Mouse (Mus musculus) c-Kit-positive CD71-positive TER-119-negative erythroid progenitor cells, embryonic 14.5 days (primary cell): ENCODE measurements around the gene Tmem42.

Experiments
- DNase-seq: peaks from one replicate; pipeline ENCODE4 v3.0.0-alpha.2; 2013; ENCODE audit warnings: low read depth

Gene Tmem42

GRCm38 (mm10) chr9:123020995-123021631 lies at the start of gene Tmem42:
Tmem42 (plus strand) TSS chr9:123021326.
- DNase-seq = peak; percentile 56

DNA sequence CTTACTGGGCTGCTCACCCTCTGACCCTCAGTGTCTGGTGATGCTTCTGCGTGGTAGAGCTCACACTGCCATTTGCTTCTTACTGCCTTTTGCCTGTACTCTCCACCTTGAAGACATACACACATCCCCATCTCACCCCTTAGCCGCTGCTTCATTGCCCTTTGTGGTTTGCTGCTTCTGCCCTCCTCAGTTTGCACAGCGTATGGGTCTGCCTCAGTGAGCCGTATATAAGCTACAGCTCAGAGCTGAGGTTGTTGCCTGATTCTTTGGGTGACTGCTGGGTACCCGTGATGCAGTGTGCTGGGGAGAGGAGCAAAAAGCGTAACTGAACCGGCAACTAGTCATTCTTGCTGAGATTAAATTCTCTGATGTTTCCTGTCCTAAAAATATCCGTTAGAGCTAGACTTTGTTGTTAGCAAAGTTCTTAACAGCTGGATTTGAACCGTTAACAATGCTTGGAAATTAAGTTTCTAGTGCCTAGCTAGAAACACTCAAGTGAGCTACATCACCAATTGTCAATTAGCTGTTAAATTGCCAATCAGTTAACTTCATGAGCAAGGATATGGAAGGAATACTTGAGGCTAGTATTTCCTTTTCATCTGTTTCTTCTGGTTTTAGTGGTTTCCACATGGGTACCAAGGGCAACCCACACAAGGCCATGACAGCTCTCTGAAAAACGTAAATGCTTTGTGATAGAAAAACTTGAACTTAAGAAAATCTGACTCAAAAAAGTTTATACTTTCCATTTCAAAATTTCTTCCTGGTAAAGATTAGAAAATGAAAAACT lies 22.5 kb upstream of the Tmem42 start:
- no peak for DNase-seq

DNA sequence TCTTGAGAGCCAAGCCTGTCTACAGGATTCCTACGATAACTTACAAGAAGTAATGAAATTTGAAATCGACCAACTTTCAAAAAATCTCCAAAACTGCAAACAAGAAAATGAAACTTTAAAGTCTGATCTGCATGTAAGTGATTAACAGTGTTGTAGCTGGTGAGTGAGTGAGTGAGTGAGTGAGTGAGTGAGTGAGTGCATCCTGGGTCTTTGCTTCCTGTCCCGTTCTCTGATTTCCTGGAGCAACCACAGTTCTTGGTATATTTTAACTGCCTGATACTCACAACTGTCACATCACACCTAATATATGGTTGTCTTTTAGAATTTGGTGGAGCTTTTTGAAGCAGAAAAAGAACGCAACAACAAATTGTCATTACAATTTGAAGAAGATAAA lies 21.9 kb upstream of the Tmem42 start:
- DNase-seq = no peak

DNA sequence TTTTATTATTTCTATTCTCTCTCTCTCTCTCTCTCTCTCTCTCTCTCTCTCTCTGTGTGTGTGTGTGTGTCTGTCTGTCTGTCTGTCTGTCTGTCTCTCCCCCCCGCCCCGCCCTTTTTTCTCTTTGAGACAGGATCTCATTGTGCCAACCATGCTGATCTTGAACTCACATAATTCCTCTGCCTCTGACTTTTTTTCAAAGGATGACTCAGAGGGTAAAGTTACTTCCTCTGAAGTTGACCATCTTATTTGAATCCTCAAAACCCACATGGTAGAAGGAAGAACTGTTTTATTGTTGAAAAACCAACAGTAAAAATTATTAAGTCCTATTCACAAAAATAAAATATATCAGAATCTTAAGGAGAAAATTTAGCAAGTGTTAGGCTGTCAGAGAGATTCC lies 16.4 kb upstream of the Tmem42 start:
- no peak for DNase-seq

GRCm38 (mm10) chr9:123006071-123006470 lies 15.1 kb upstream of the Tmem42 start:
- no peak for DNase-seq

DNA sequence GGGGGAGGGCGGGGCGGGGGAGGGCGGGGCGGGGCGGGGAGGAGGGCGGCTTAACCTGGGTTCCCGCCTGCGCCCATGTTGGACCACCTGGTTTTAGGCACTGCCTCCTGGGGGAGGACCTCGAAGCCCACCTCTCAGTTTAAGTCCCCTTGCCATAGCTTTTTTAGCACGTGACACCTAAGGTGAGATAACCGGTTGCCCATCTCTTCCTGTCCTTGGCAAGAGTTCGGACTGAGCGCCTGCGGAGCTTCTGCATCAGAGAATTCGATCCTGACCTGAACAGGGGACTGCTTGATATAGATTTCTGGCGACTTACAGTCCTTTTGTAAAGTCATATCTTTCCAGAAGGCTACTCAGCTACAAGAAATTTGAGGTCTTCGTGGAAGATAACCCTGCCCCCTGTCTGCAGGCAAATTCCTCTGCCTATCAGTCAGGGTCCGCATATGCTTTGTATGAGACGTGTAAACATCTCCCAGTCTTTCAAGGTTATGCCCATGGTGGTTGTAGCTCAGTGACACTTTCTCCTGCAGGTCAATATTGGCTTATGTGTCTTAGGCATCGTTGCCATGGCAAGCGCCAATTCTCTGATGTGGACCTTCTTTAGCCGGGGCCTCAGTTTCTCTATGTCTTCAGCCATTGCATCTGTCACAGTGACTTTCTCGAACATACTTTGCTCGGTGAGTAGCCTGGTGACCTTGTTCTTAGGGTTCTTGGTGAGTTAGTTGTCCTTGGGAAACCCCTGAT lies 682 bp downstream of the Tmem42 start:
- no peak for DNase-seq

- DNase-seq = no peak
Measured at GRCm38 (mm10) chr9:123024201-123024600, 3.1 kb downstream of the Tmem42 start.

GRCm38 (mm10) chr9:123031496-123032246 lies 10.5 kb downstream of the Tmem42 start:
- no peak for DNase-seq

GRCm38 (mm10) chr9:123034426-123034825 lies 13.3 kb downstream of the Tmem42 start, which contains the start of gene Tgm4:
Tgm4 (plus strand) TSS chr9:123034726.
- DNase-seq = no peak

GRCm38 (mm10) chr9:123047665-123048064 lies 26.5 kb downstream of the Tmem42 start:
- DNase-seq = no peak

DNA sequence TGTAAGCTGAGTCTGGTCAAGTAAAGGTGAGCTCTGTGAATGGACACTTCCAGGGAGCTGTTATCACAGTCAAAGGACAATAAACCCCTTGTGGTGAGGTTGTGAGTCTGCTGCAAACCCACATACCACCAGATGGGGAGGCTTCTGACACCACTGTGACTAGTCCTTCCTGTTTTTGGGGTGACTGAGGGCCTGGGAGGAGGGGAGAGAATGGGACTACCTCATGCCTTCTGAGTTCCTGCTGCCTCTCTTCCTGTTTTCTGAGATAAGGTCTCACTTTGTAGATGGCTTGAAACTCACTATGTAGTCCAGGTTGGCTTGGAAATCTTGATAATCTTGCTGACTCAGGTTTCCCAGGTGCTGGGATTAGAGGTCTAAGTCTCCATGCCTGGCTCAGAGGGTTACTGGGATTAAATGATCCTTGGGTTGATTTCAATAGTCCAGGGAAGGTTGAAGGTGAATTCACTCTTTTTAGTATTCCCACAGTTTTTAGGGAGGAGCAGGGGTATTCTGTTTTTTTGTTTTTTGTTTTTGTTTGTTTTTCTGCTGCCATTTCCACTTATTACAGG lies 37.7 kb downstream of the Tmem42 start:
- no peak for DNase-seq

DNA sequence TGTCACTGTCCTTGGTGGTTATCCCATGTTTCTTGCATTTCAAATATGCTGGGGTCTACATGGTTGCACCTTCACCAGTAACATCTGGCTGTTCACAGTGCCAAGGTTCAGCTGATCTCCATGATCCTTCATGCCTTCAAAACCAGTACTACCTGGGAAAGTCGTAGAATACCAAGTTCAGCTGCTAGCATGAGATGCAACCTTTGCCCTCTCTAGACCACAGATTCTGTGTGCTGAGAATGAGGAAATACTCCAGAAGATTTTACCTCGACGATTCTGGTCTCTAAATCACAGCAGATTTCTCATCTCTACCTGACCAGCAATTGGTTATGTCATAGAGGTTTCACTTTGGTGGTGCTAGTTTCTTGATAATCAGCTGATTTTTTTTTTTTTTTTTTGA lies 39.0 kb downstream of the Tmem42 start:
- no peak for DNase-seq
